Mouse (Mus musculus): ENCODE measurements around the gene Tmem82.

DNA sequence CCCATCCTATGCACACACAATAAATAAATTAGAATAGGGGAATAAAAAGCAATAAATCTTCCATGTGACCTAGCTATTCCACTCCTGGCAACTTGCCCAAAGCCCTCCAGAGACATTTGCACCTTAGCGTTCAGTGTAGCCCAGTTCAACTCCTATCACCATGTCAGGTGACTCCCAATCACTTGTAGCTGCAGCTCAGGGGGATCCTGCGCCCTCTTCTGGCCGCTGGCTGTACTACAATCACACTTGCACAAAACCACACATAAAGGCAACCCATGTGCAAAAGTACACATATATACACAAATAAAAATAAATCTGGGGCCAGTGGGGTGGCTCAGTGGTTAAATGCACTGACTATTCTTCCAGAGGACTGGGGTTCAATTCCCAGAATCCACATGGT is 26.9 kb downstream of the Tmem82 start:
- no peak for TF ChIP-seq POLR2A (IDR thresholded peaks at IDR 0.05; ENCODE audit: insufficient read depth, low read length)
- TF ChIP-seq CTCF (IDR thresholded peaks at IDR 0.05; ENCODE audit: low read depth, low read length): peak; percentile 96
- no peak for TF ChIP-seq EP300 (IDR thresholded peaks at IDR 0.05; ENCODE audit: insufficient read depth, low read depth, low read length)

Data from ES-Bruce4 (cell line).